Mouse (Mus musculus): ENCODE measurements around the gene 2700081O15Rik.
"Not testable (repeated sequence)": the region's sequence is repeated elsewhere in the genome, so short reads cannot be mapped to it uniquely, and the experiment has no call there.

2700081O15Rik gene

GRCm38 (mm10) chr19:7388488-7388887 lies 28.9 kb upstream of the 2700081O15Rik start:
- Histone ChIP-seq H3K9me3 (ENCODE audit: low read length) (0 out of 2 replicates have a peak, but pooled peaks cover 5% of the 10 kb centered on the region), H3K36me3 (ENCODE audit: insufficient read depth, low read length) (peaks cover 9% of the 10 kb centered on the region), H3K4me1 (replicated peaks; ENCODE audit: low read depth, low read length) (peaks cover 68% of the 10 kb centered on the region), H3K27me3 (ENCODE audit: insufficient read depth, low read length) (no peaks in the 10 kb centered on the region), H3K4me3 (replicated peaks; ENCODE audit: low read length) (no peak overlapping the region)
- TF ChIP-seq POU5F1 (IDR thresholded peaks at IDR 0.05; ENCODE audit: borderline replicate concordance, low read length), result no peak

- Histone ChIP-seq H3K9me3 (ENCODE audit: low read length) (peaks cover 13% of the 10 kb centered on the region), H3K4me1 (replicated peaks; ENCODE audit: low read depth, low read length) (peaks cover 29% of the 10 kb centered on the region), H3K27me3 (ENCODE audit: insufficient read depth, low read length) (peaks cover 12% of the 10 kb centered on the region)
- not testable (repeated sequence) for H3K36me3 ChIP-seq (ENCODE audit: insufficient read depth, low read length); H3K4me3 ChIP-seq (replicated peaks; ENCODE audit: low read length)
- TF ChIP-seq CTCF (conservative IDR thresholded peaks at IDR 0.05; ENCODE audit: low read length), result peak; percentile 74
These were observed 20.3 kb upstream of the 2700081O15Rik start for GRCm38 (mm10) chr19:7396867-7397826.

DNA sequence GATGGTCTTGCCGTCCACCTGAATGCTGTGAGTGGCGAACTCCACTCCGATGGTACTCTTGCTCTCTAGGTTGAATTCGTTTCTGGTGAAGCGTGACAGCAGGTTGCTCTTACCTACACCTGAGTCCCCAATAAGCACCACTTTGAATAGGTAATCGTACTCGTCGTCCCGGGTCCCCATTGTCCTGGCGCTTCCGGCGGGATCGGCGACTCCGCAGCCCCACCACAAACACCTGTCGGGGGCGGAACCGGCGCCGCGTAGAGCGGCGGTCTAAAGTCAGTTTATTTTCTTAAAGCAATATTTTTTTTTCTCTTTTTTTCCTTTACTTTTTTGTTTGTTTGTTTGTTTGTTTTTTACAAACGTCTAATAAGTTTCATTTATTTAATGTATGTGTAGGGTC lies 18.5 kb upstream of the 2700081O15Rik start:
- H3K4me3 ChIP-seq (replicated peaks; ENCODE audit: low read length); H3K36me3 ChIP-seq (ENCODE audit: insufficient read depth, low read length): not testable (repeated sequence)
- Histone ChIP-seq H3K27me3 (ENCODE audit: insufficient read depth, low read length) (peaks cover 12% of the 10 kb centered on the region), H3K4me1 (replicated peaks; ENCODE audit: low read depth, low read length) (peaks cover 32% of the 10 kb centered on the region), H3K9me3 (ENCODE audit: low read length) (peaks cover 13% of the 10 kb centered on the region)

GRCm38 (mm10) chr19:7400635-7401034 lies 16.8 kb upstream of the 2700081O15Rik start:
- Histone ChIP-seq H3K4me3 (replicated peaks; ENCODE audit: low read length) (no peak overlapping the region), H3K9me3 (ENCODE audit: low read length) (no peaks in the 10 kb centered on the region), H3K27me3 (ENCODE audit: insufficient read depth, low read length) (peaks cover 12% of the 10 kb centered on the region), H3K4me1 (replicated peaks; ENCODE audit: low read depth, low read length) (peaks cover 45% of the 10 kb centered on the region), H3K36me3 (ENCODE audit: insufficient read depth, low read length) (no peaks in the 10 kb centered on the region)
- TF ChIP-seq POU5F1 (IDR thresholded peaks at IDR 0.05; ENCODE audit: borderline replicate concordance, low read length) (no peak), NANOG (IDR thresholded peaks at IDR 0.05; ENCODE audit: borderline replicate concordance, low read length) (no peak), CTCF (conservative IDR thresholded peaks at IDR 0.05; ENCODE audit: low read length) (no peak)

DNA sequence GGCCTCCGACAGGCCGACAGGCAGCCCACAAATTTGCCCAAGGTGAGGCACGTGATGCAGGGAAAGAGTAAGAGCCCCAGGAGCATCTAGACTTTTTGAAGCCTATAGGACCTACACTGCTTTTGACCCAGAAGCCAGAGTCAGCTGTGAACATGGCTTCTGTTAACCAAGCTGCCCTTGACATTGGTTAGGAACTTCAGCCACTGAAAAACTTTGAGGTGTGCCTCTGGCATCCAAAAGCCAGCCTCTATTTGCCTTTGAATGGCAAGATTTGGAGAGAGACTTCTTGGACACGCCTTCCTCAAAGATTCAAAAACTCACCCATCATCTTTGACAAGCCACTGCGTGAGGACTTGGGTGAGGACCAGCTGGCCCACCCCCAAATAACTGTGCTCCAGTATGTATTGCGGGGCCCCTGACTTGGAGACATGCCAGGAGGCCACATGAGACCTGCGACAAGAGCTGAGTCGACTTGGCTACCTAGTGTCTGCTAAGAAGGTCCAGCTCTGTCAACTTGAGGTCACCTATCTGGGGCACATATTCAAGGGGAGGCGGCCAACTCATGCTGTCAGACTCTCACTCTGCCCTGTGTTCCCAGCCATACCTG lies 12.7 kb upstream of the 2700081O15Rik start:
- TF ChIP-seq CTCF (conservative IDR thresholded peaks at IDR 0.05; ENCODE audit: low read length) (no peak), NANOG (IDR thresholded peaks at IDR 0.05; ENCODE audit: borderline replicate concordance, low read length) (no peak), POU5F1 (IDR thresholded peaks at IDR 0.05; ENCODE audit: borderline replicate concordance, low read length) (no peak)
- peaks cover 40% of the 10 kb centered on the region for H3K4me1 ChIP-seq (replicated peaks; ENCODE audit: low read depth, low read length)
- peaks cover 6% of the 10 kb centered on the region for H3K27me3 ChIP-seq (ENCODE audit: insufficient read depth, low read length)
- no peak overlapping the region for H3K4me3 ChIP-seq (replicated peaks; ENCODE audit: low read length)
- no peaks in the 10 kb centered on the region for H3K9me3 ChIP-seq (ENCODE audit: low read length)
- H3K36me3 ChIP-seq (ENCODE audit: insufficient read depth, low read length), result no peaks in the 10 kb centered on the region

GRCm38 (mm10) chr19:7412361-7412760 lies 5.1 kb upstream of the 2700081O15Rik start:
- Histone ChIP-seq H3K4me1 (replicated peaks; ENCODE audit: low read depth, low read length) (peaks cover 38% of the 10 kb centered on the region), H3K27me3 (ENCODE audit: insufficient read depth, low read length) (peaks cover 27% of the 10 kb centered on the region), H3K4me3 (replicated peaks; ENCODE audit: low read length) (no peak overlapping the region), H3K36me3 (ENCODE audit: insufficient read depth, low read length) (no peaks in the 10 kb centered on the region), H3K9me3 (ENCODE audit: low read length) (no peaks in the 10 kb centered on the region)
- TF ChIP-seq CTCF (conservative IDR thresholded peaks at IDR 0.05; ENCODE audit: low read length), result no peak
- no peak for TF ChIP-seq NANOG (IDR thresholded peaks at IDR 0.05; ENCODE audit: borderline replicate concordance, low read length)
- TF ChIP-seq POU5F1 (IDR thresholded peaks at IDR 0.05; ENCODE audit: borderline replicate concordance, low read length), result no peak

DNA sequence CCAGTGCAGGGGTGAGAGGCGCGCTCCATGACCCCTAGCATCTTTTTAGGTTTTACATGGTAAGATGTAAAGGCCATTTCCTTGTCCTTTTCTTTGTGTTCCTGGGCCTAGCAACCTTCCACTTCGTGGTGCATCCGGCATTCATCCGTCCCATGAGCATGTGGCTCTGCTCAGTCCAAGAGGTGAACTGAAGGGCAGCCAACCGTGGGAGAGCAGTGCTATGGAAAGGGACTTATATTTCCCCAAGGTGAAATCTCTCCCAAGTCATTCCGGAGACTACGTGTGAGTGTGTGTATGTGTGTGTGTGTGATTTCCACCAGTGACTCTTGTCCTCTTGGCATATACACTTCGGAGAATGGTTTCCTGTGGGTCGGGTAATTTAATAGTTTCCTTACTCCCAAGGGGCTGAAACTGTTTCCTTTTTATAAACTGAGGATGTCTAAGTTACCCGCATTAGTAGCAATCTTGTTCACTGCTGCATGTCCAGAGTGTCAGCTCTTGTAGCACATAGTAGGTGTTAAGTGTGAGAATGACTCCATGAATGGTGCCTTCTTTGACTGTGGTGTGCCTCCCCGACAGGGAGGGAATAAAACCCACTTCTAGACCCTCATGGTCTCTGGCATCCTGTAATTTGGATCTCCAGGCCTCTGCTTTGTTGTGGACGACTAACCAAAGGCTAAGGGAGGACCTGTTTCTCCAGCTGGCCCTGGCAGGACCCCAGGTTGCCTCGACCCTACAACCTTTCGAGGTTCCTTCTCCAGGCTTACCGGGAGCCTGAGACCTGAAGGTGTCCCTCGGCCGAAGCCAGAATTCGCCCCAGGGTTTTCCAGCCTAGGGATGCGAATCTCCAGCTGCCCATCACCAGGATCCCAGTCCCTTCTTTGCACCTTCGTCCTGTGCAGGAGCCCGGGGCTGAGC lies 1.2 kb upstream of the 2700081O15Rik start:
- Histone ChIP-seq H3K27me3 (ENCODE audit: insufficient read depth, low read length) (peaks cover 50% of the 10 kb centered on the region), H3K36me3 (ENCODE audit: insufficient read depth, low read length) (peaks cover 16% of the 10 kb centered on the region), H3K9me3 (ENCODE audit: low read length) (no peaks in the 10 kb centered on the region), H3K4me3 (replicated peaks; ENCODE audit: low read length) (peak overlapping the region; percentile 98), H3K4me1 (replicated peaks; ENCODE audit: low read depth, low read length) (peaks cover 63% of the 10 kb centered on the region)
- TF ChIP-seq NANOG (IDR thresholded peaks at IDR 0.05; ENCODE audit: borderline replicate concordance, low read length) (no peak), POU5F1 (IDR thresholded peaks at IDR 0.05; ENCODE audit: borderline replicate concordance, low read length) (no peak), CTCF (conservative IDR thresholded peaks at IDR 0.05; ENCODE audit: low read length) (no peak)
